Mouse (Mus musculus) erythroblast, embryonic 14.5 days (primary cell): ENCODE results near the gene Pik3r1. TPM values are rescaled to one million over a fixed set of nuclear protein-coding genes. Genes with fewer than 3 reads are reported as not detected.

ENCODE experiments used
- H3K27me3 ChIP-seq: 2 replicates; pipeline ENCODE4 v1.6.1; 2012; ENCODE audit warnings: inconsistent platforms; ENCODE audit not compliant: control insufficient read depth
- H3K36me3 ChIP-seq: 2 replicates; pipeline ENCODE4 v1.6.1; 2012; ENCODE audit warnings: mild to moderate bottlenecking, inconsistent platforms; ENCODE audit not compliant: control insufficient read depth
- H3K4me1 ChIP-seq: 2 replicates; pipeline ENCODE4 v1.6.1; 2012; ENCODE audit warnings: inconsistent platforms; ENCODE audit not compliant: control insufficient read depth
- H3K4me3 ChIP-seq: replicated peaks from 2 replicates; pipeline ENCODE3; 2012; ENCODE audit warnings: moderate library complexity, mild to moderate bottlenecking, inconsistent platforms
- H3K9me3 ChIP-seq: 2 replicates; pipeline ENCODE4 v1.6.1; 2012; ENCODE audit warnings: low read length, inconsistent platforms, mixed read lengths; ENCODE audit not compliant: control insufficient read depth
- GATA1 ChIP-seq: IDR thresholded peaks from 2 replicates; pipeline ENCODE4 v1.6.1; 2012; ENCODE audit warnings: low read length, inconsistent platforms, mixed read lengths
- TAL1 ChIP-seq: IDR thresholded peaks from 3 replicates; pipeline ENCODE4 v1.6.1; 2012; ENCODE audit warnings: low read length, inconsistent platforms, mixed read lengths
- polyA plus RNA-seq: library from polyadenylated mRNA; stranded (reverse); fragments of >175 nt; gene quantifications from 2 replicates; pipeline ENCODE4 v1.2.3, GENCODE M21; 2012

The Pik3r1 gene
- polyA plus RNA-seq, 1 experiment: 2.9 TPM

DNA sequence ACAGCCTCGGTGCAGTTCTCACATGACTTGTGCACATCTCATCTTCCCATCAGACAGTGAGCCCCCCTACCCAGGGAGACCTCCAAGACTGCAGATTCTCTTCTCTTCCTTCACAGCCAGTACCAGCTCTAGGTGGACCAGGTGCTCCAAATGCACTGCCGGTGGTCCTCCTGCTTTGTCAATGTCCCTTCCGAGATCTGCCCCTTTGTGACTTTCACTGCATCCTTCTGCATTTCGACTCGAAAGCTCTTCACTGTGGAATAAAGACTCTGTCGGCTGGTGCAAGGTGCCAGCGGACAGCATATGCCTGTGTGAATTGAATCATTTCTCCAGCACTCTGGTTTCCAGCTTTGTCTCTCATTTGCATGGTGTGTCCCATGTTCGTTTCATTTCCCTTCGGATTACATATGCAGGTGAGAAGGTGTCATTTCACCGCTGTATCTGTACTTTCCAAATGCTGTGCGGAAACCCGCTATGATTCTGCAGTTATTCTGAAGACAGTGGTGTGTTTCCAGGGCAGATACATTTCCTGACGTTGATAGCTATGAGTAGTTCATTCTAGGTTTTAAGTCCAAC, 32.1 kb upstream of the Pik3r1 start:
- Histone ChIP-seq H3K27me3 (peaks cover 58% of the 10 kb centered on the region), H3K4me3 (no peak overlapping the region), H3K4me1 (0 out of 2 replicates have a peak, but pooled peaks cover 2% of the 10 kb centered on the region), H3K36me3 (no peaks in the 10 kb centered on the region), H3K9me3 (no peaks in the 10 kb centered on the region)
- no peak for TF ChIP-seq TAL1
- TF ChIP-seq GATA1: no peak

DNA sequence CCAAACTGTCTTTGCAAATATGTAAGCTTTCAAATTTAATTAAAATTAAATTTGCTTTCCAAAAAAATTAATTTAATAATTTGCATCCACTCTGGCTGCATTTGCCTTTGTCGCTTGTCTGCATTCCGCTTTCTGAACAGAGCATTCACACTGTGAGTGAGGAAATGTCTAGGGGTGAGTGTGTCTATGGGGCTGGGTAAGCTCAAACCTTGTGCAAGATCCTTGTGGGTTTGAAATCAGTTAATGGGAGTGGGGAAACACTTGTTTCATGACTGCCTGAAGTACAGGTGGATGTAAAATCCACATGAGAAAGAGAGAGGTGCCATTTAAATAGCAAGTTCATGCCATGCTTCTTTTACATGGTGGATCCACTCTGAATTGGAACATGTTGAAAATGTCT, 31.3 kb upstream of the Pik3r1 start:
- H3K27me3 ChIP-seq: peaks cover 54% of the 10 kb centered on the region
- TF ChIP-seq TAL1 (no peak), GATA1 (no peak)
- no peaks in the 10 kb centered on the region for H3K9me3 ChIP-seq
- no peak overlapping the region for H3K4me3 ChIP-seq
- no peaks in the 10 kb centered on the region for H3K36me3 ChIP-seq
- 0 out of 2 replicates have a peak, but pooled peaks cover 2% of the 10 kb centered on the region for H3K4me1 ChIP-seq

DNA sequence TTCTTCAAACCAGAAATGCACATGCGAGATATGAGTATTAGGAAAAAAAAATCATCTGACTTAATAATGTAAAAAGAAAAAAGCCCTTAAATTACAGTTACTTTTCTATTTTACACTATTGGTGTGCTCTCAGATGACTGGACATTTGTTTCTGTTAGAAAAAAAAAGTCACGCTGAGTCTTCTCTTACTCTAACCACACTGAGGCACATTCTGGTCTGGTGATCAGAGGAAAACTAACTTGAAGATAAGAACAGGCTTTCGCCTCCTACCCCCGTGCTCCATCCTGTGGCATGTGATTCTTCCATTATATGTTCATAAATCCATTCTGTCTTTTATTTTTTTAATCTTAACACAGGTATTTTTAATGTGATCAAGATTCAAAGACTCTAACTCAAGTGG, 30.5 kb upstream of the Pik3r1 start:
- TF ChIP-seq TAL1 (no peak), GATA1 (no peak)
- H3K4me3 ChIP-seq: no peak overlapping the region
- H3K36me3 ChIP-seq: no peaks in the 10 kb centered on the region
- peaks cover 47% of the 10 kb centered on the region for H3K27me3 ChIP-seq
- H3K4me1 ChIP-seq: 0 out of 2 replicates have a peak, but pooled peaks cover 2% of the 10 kb centered on the region
- no peaks in the 10 kb centered on the region for H3K9me3 ChIP-seq

- Histone ChIP-seq H3K9me3 (no peaks in the 10 kb centered on the region), H3K4me1 (0 out of 2 replicates have a peak, but pooled peaks cover 2% of the 10 kb centered on the region), H3K27me3 (peaks cover 34% of the 10 kb centered on the region), H3K36me3 (no peaks in the 10 kb centered on the region), H3K4me3 (no peak overlapping the region)
- TF ChIP-seq TAL1: no peak
- no peak for TF ChIP-seq GATA1
Observed at GRCm38 (mm10) chr13:101796983-101797382, 29.0 kb upstream of the Pik3r1 start.

DNA sequence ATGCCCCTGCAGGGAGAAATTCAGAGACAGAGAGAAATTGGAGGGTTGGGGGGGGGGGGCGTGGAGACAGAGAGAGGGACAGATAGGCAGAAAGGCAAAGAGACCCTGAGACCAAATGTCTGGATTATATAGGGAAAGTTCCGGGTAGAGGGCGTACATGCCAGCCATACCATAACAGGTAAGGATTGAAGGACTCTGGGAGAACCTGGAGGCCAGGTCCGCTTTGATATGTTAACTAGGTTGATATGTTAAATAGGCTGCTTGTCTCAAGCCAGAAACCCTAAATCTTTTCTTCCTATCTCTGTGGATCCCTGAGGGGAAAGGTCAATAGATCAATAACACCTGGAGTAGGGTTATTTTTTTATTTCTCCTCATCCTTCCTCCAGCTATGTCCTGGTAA, 17.7 kb upstream of the Pik3r1 start:
- no peaks in the 10 kb centered on the region for H3K36me3 ChIP-seq
- no peaks in the 10 kb centered on the region for H3K27me3 ChIP-seq
- no peaks in the 10 kb centered on the region for H3K9me3 ChIP-seq
- TF ChIP-seq GATA1 (no peak), TAL1 (no peak)
- 0 out of 2 replicates have a peak, but pooled peaks cover 3% of the 10 kb centered on the region for H3K4me1 ChIP-seq
- no peak overlapping the region for H3K4me3 ChIP-seq

- Histone ChIP-seq H3K9me3 (no peaks in the 10 kb centered on the region), H3K4me1 (0 out of 2 replicates have a peak, but pooled peaks cover 3% of the 10 kb centered on the region), H3K4me3 (no peak overlapping the region), H3K36me3 (no peaks in the 10 kb centered on the region), H3K27me3 (no peaks in the 10 kb centered on the region)
- TF ChIP-seq GATA1 (no peak), TAL1 (no peak)
Observed at GRCm38 (mm10) chr13:101784651-101785289, 16.8 kb upstream of the Pik3r1 start.

DNA sequence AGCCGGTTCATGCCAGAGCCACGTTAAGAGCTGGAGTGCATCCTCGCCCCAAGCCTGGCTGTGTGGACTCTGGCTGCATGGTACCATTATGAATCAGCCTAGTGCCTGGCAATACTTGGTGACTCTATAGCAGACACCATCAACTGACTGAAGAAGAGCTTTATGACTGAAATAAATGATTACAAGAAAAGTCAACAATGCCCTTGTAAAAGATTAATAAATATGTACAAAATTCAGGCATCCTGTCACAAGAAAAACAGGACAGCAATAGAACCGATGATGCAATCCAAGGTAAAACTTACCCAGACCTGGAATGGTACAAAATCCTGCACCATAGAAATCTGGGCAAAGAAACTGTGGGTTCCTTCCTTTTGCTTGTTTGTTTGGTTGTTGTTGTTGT, 11.0 kb upstream of the Pik3r1 start:
- no peaks in the 10 kb centered on the region for H3K36me3 ChIP-seq
- H3K9me3 ChIP-seq: no peaks in the 10 kb centered on the region
- TF ChIP-seq TAL1 (no peak), GATA1 (no peak)

DNA sequence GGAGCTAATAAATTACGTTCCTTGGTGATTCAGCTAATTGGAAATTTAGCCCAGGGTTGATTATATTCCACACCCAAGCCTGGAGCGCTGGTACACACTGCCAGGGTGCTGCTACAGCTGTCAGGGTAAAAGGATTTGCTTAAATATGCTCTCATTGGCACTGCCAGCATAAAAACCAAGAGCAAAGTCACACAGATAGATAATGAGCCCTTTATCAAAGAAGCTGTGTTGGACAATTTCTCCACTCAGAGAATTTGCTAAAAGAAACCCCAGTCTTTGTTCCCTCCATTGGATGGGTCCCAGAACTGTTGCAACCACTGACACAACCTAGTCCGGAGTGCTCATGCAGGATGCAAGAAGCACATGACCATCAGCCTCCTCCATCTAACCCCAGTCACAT, 9.8 kb upstream of the Pik3r1 start:
- no peaks in the 10 kb centered on the region for H3K4me1 ChIP-seq
- no peaks in the 10 kb centered on the region for H3K27me3 ChIP-seq
- H3K9me3 ChIP-seq: no peaks in the 10 kb centered on the region
- TF ChIP-seq TAL1 (no peak), GATA1 (no peak)
- no peak overlapping the region for H3K4me3 ChIP-seq
- no peaks in the 10 kb centered on the region for H3K36me3 ChIP-seq

More for the DNA sequence above, 11.0 kb upstream of the Pik3r1 start:
- Histone ChIP-seq H3K4me1 (no peaks in the 10 kb centered on the region), H3K4me3 (no peak overlapping the region), H3K27me3 (no peaks in the 10 kb centered on the region)

DNA sequence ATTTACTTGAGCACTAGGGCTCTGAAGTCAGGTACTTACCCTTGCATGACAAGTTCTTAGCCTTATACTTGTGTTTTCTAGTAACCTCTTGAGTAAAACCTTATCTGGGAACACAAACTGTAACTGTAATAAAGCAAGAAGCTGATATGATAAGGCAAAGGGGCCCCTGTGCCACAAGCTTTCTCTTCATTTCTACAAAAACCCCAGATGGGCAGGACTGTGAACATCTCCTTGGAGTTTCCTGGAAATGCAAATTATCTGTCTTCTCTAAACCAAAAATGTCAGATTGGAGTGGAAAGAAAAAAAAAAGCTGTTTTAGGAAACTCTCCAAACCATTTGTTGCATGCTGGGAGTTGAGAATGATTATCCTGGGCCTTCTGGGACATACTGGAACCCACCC, 3.1 kb upstream of the Pik3r1 start:
- H3K27me3 ChIP-seq: no peaks in the 10 kb centered on the region
- H3K4me3 ChIP-seq: no peak overlapping the region
- no peak for TF ChIP-seq GATA1
- no peak for TF ChIP-seq TAL1
- no peaks in the 10 kb centered on the region for H3K9me3 ChIP-seq
- H3K4me1 ChIP-seq: peaks cover 51% of the 10 kb centered on the region
- no peaks in the 10 kb centered on the region for H3K36me3 ChIP-seq
